8 mouse cellular contexts compared by ENCODE assay signal in the genomic region with DNA sequence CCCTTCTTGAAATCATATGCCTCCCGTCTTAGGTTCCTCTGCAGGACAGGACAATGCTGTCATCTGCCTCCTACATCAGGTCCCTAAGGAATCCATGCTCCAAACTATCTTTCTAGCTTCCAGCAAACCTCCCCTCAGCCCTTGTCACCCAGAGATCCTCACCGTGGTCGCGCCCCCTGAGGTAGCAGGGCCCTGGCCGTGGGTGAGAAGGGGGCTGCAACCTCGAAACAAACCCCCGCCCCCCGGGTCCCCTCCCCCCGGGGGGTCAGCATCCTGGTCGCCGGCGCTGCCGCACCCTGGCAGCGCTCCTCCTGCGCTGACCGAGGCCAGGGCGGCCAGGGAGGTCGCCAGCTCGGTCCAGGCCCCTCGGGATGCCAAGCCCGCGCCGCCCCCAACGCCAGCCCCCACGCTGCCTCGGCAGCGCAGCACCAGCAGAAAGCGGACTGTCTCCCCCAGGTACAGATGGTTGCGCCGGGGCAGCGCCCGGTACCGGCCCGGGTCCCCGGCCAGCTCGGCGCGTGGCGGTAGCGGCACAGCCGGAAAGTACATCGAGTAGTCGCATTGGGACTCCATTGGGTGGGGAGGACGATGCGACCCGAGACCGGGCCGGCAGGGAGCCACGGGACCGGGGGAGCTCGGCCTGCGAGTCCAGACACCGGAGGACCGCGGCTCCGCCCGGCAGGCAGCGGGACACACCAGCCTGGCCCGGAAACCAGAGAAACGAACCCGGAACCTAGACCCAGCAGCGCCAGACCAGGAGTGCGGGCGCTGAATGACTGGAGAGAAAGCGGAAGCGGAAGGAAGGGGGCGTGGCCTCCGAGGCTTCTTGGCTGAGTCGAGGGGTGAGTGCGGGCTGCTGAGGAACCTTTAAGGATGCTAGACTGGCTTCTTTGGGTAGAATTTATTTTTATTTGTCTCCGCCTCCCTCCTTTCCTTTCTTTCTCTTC. TPM values are rescaled to one million over a fixed set of nuclear protein-coding genes. Genes with fewer than 3 reads are reported as not detected.
A peak's percentile ranks its signal among the peaks of the same experiment; 100 is the strongest.
DNase-seq lines count a peak whose midpoint lies in the region; ATAC-seq and TF ChIP-seq lines count a peak whose summit lies in the region.

TSS of gene BC037034 (minus strand) at position 774 of the 947 bp plus-strand sequence.

- WGBS in heart, embryonic 14.5 days, result 0% methylated on average over 64 of the region's 71 CpGs
- WGBS in liver, embryonic 14.5 days (ENCODE audit: insufficient replicate concordance), result 2% methylated on average over 71 of the region's 71 CpGs
- WGBS in neural tube, embryonic 11.5 days, result under 1% methylated on average over 64 of the region's 71 CpGs
- under 1% methylated on average over 59 of the region's 71 CpGs for WGBS in stomach, postnatal 0 days

- H3K9me3 ChIP-seq in heart, embryonic 14.5 days (ENCODE audit: control insufficient read depth, low read length), result no peaks in the 10 kb centered on the region
- H3K9me3 ChIP-seq in liver, embryonic 14.5 days (ENCODE audit: control insufficient read depth, low read length), result no peaks in the 10 kb centered on the region
- H3K9me3 ChIP-seq in neural tube, embryonic 11.5 days (ENCODE audit: control insufficient read depth, low read length), result no peaks in the 10 kb centered on the region
- no peaks in the 10 kb centered on the region for H3K9me3 ChIP-seq in stomach, postnatal 0 days (ENCODE audit: control insufficient read depth, low read length)

- no peaks in the 10 kb centered on the region for H3K4me1 ChIP-seq in brown adipose tissue, adult 24 weeks (ENCODE audit: control insufficient read depth, insufficient read depth, insufficient read length, low read length)
- peaks cover 19 to 35% of the 10 kb centered on the region in 2 experiments for H3K4me1 ChIP-seq in heart, embryonic 14.5 days (ENCODE audit: control insufficient read depth in 2 of 2, insufficient read depth in 2 of 2, low read length in 2 of 2)
- peaks cover 8 to 38% of the 10 kb centered on the region in 2 experiments for H3K4me1 ChIP-seq in liver, embryonic 14.5 days (replicated peaks; ENCODE audit: control insufficient read depth in 2 of 2, insufficient read depth in 2 of 2, low read length in 1 of 2)
- H3K4me1 ChIP-seq in neural tube, embryonic 11.5 days (ENCODE audit: control insufficient read depth, insufficient read depth, low read length), result peaks cover 15% of the 10 kb centered on the region
- 0 out of 2 replicates have a peak, but pooled peaks cover 2% of the 10 kb centered on the region for H3K4me1 ChIP-seq in stomach, postnatal 0 days (replicated peaks; ENCODE audit: control insufficient read depth, insufficient read depth)

- TF ChIP-seq EP300 in liver, embryonic 14.5 days (IDR thresholded peaks at IDR 0.05; ENCODE audit: low read depth), result 0 out of 2 replicates have a peak, but pooled peaks have one; percentile 14
- TF ChIP-seq EP300 in stomach, postnatal 0 days (optimal IDR thresholded peaks at IDR 0.05), result no peak

- H3K36me3 ChIP-seq in heart, embryonic 14.5 days (ENCODE audit: control insufficient read depth, insufficient read depth, low read length), result peaks cover 48% of the 10 kb centered on the region
- peaks cover 6% of the 10 kb centered on the region for H3K36me3 ChIP-seq in liver, embryonic 14.5 days (replicated peaks; ENCODE audit: control insufficient read depth, insufficient read depth, low read depth)
- H3K36me3 ChIP-seq in neural tube, embryonic 11.5 days (ENCODE audit: control insufficient read depth, insufficient read depth, low read length), result peaks cover 17% of the 10 kb centered on the region
- H3K36me3 ChIP-seq in stomach, postnatal 0 days (ENCODE audit: control insufficient read depth, insufficient read depth, low read length), result peaks cover 10% of the 10 kb centered on the region; the same call in 1 of the 2 replicates

- no peaks in the 10 kb centered on the region for H3K27me3 ChIP-seq in heart, embryonic 14.5 days (ENCODE audit: control insufficient read depth, insufficient read depth, low read length)
- no peaks in the 10 kb centered on the region for H3K27me3 ChIP-seq in liver, embryonic 14.5 days (ENCODE audit: control insufficient read depth, insufficient read depth, low read length)
- H3K27me3 ChIP-seq in neural tube, embryonic 11.5 days (ENCODE audit: control insufficient read depth, insufficient read depth, low read length), result no peaks in the 10 kb centered on the region
- H3K27me3 ChIP-seq in stomach, postnatal 0 days (ENCODE audit: control insufficient read depth, insufficient read depth, low read length), result no peaks in the 10 kb centered on the region

- peak; percentile 95 for DNase-seq in CD4-positive, CD25-positive, alpha-beta regulatory T cell, adult 2 months (ENCODE audit: low read depth, low spot score)
- peak; percentile 66 for DNase-seq in fibroblast of lung, adult 2 months (ENCODE audit: low read depth)
- peak; percentile 96 to 97 for DNase-seq in kidney, postnatal 25 days
- peak; percentile 80 to 83 (median 80) for DNase-seq in liver, embryonic 14.5 days (ENCODE audit: low read depth in 3 of 3, low spot score in 3 of 3)
- DNase-seq in neural tube, embryonic 11.5 days (ENCODE audit: low spot score), result peak; percentile 89
- DNase-seq in stomach, postnatal 0 days (ENCODE audit: low spot score), result peak; percentile 93

- ATAC-seq in heart, embryonic 14.5 days (ENCODE audit: insufficient number of reproducible peaks, insufficient read depth, low FRiP score, low read depth), result peak; percentile 82
- peak; percentile 82 for ATAC-seq in liver, embryonic 14.5 days (ENCODE audit: insufficient read depth)
- peak; percentile 90 for ATAC-seq in neural tube, embryonic 11.5 days (ENCODE audit: insufficient read depth, low FRiP score, low TSS enrichment)
- ATAC-seq in stomach, postnatal 0 days (ENCODE audit: low FRiP score, low TSS enrichment), result peak; percentile 92

- H3K27ac ChIP-seq in brown adipose tissue, adult 24 weeks (replicated peaks; ENCODE audit: low read depth, low read length), result peak within 1 kb of the TSS; percentile 54
- H3K27ac ChIP-seq in heart, embryonic 14.5 days (replicated peaks in 1 of 2; ENCODE audit: control insufficient read depth in 1 of 2, insufficient read depth in 1 of 2, low read depth in 2 of 2, low read length in 2 of 2), result peak within 1 kb of the TSS; percentile 67 to 75
- H3K27ac ChIP-seq in liver, embryonic 14.5 days, result peak within 1 kb of the TSS; percentile 30
- peak within 1 kb of the TSS; percentile 45 for H3K27ac ChIP-seq in neural tube, embryonic 11.5 days (ENCODE audit: low read depth, low read length)
- peak within 1 kb of the TSS; percentile 65 for H3K27ac ChIP-seq in stomach, postnatal 0 days (replicated peaks)

- H3K4me3 ChIP-seq in brown adipose tissue, adult 24 weeks (ENCODE audit: insufficient read depth, low read depth, low read length), result peak within 1 kb of the TSS; percentile 75
- H3K4me3 ChIP-seq in heart, embryonic 14.5 days (ENCODE audit: control insufficient read depth in 1 of 2, insufficient read depth in 1 of 2, low read depth in 1 of 2, low read length in 2 of 2), result peak within 1 kb of the TSS; percentile 86 to 96
- H3K4me3 ChIP-seq in liver, embryonic 14.5 days (ENCODE audit: insufficient read depth in 1 of 2, low read depth in 2 of 2, low read length in 2 of 2), result peak within 1 kb of the TSS; percentile 84 to 86
- H3K4me3 ChIP-seq in neural tube, embryonic 11.5 days (ENCODE audit: low read depth, low read length), result peak within 1 kb of the TSS; percentile 89
- H3K4me3 ChIP-seq in stomach, postnatal 0 days (ENCODE audit: low read depth, low read length), result peak within 1 kb of the TSS; percentile 81

- 0 out of 2 replicates have a peak, but pooled peaks have one; percentile 8 for TF ChIP-seq CTCF in liver, embryonic 14.5 days (IDR thresholded peaks at IDR 0.05; ENCODE audit: low read depth)
- TF ChIP-seq CTCF in stomach, postnatal 0 days (IDR thresholded peaks at IDR 0.05; ENCODE audit: low read depth), result no peak; the same call in 1 of the 2 replicates

- H3K4me2 ChIP-seq in heart, embryonic 14.5 days (ENCODE audit: low read length), result peak within 1 kb of the TSS; percentile 94
- H3K4me2 ChIP-seq in liver, embryonic 14.5 days (ENCODE audit: low read depth), result peak within 1 kb of the TSS; percentile 89
- peak within 1 kb of the TSS; percentile 84 for H3K4me2 ChIP-seq in neural tube, embryonic 11.5 days (ENCODE audit: low read depth)
- peak within 1 kb of the TSS; percentile 99 for H3K4me2 ChIP-seq in stomach, postnatal 0 days (replicated peaks; ENCODE audit: low read depth)

- peak within 1 kb of the TSS; percentile 94 for H3K9ac ChIP-seq in heart, embryonic 14.5 days (ENCODE audit: low read length)
- H3K9ac ChIP-seq in liver, embryonic 14.5 days (replicated peaks), result peak within 1 kb of the TSS; percentile 93
- peak within 1 kb of the TSS; percentile 87 for H3K9ac ChIP-seq in neural tube, embryonic 11.5 days (ENCODE audit: low read length)
- peak within 1 kb of the TSS; percentile 88 for H3K9ac ChIP-seq in stomach, postnatal 0 days (ENCODE audit: low read length)

RNA-seq across cellular contexts. Expression of gene BC037034, which starts in this region (rescaled TPM):
- 5.1 and 7.1 TPM in 2 replicates for polyA plus RNA-seq in brown adipose tissue, adult 24 weeks (2012; ENCODE audit: insufficient read depth, insufficient read length, missing spikeins)
- 2.9 and 3.3 TPM in 2 replicates for polyA plus RNA-seq in heart, embryonic 14.5 days (2014; fragmentation: Nextera tagmentation; extraction: Ambion mirVana)
- 22.4 and 27.6 TPM in 2 replicates for polyA plus RNA-seq in liver, embryonic 14.5 days (2012; rRNA removed)
- polyA plus RNA-seq in liver, embryonic 14.5 days (2014; fragmentation: Nextera tagmentation; extraction: Ambion mirVana), result 1.9 and 2.5 TPM in 2 replicates
- polyA plus RNA-seq in neural tube, embryonic 11.5 days (2014; fragmentation: Nextera tagmentation; extraction: Ambion mirVana), result 9.1 and 9.5 TPM in 2 replicates
- 2.4 and 3.3 TPM in 2 replicates for polyA plus RNA-seq in stomach, postnatal 0 days (2015; fragmentation: Nextera tagmentation; extraction: Ambion mirVana)

Comparison
In these comparisons a context has a peak if more than half of its experiments do, and no peak if none do; other contexts are left out.
1. Peak in every context shown above with its lines: DNase-seq, ATAC-seq, H3K4me3 ChIP-seq and H3K27ac ChIP-seq.